Mouse (Mus musculus) induced T-regulatory cell, adult 2 months (primary cell): ENCODE measurements around the gene Rpl6.

Experiments used
- DNase-seq: peaks from one replicate; pipeline ENCODE4 v3.0.0-alpha.2; 2012; ENCODE audit warnings: low read depth

The Rpl6 gene

GRCm38 (mm10) chr5:121226406-121226805 is 22.1 kb downstream of the Rpl6 start:
- DNase-seq, result no peak

GRCm38 (mm10) chr5:121226845-121227244 is 22.6 kb downstream of the Rpl6 start:
- DNase-seq, result no peak

- DNase-seq, result peak; percentile 47
Observed at GRCm38 (mm10) chr5:121227330-121227729, 23.0 kb downstream of the Rpl6 start.

GRCm38 (mm10) chr5:121229182-121229581 is 24.9 kb downstream of the Rpl6 start:
- DNase-seq, result peak; percentile 69

- DNase-seq, result no peak
Observed at GRCm38 (mm10) chr5:121230811-121231210, 26.5 kb downstream of the Rpl6 start.

- DNase-seq, result no peak
Observed at GRCm38 (mm10) chr5:121232789-121233188, 28.5 kb downstream of the Rpl6 start.

GRCm38 (mm10) chr5:121233726-121234125 is 29.4 kb downstream of the Rpl6 start:
- no peak for DNase-seq

- no peak for DNase-seq
Observed at GRCm38 (mm10) chr5:121236171-121236570, 31.9 kb downstream of the Rpl6 start.

GRCm38 (mm10) chr5:121238208-121238607 is 33.9 kb downstream of the Rpl6 start:
- no peak for DNase-seq

- no peak for DNase-seq
Observed at GRCm38 (mm10) chr5:121239846-121240245, 35.6 kb downstream of the Rpl6 start.

- no peak for DNase-seq
Observed at GRCm38 (mm10) chr5:121241182-121241581, 36.9 kb downstream of the Rpl6 start.

- DNase-seq, result no peak
Observed at GRCm38 (mm10) chr5:121242261-121242660, 38.0 kb downstream of the Rpl6 start.

- no peak for DNase-seq
Observed at GRCm38 (mm10) chr5:121242701-121243100, 38.4 kb downstream of the Rpl6 start.

- DNase-seq, result no peak
Observed at GRCm38 (mm10) chr5:121243676-121244364, 39.5 kb downstream of the Rpl6 start.

GRCm38 (mm10) chr5:121244365-121244731 is 40.1 kb downstream of the Rpl6 start:
- no peak for DNase-seq

GRCm38 (mm10) chr5:121245201-121245600 is 40.9 kb downstream of the Rpl6 start:
- no peak for DNase-seq

- no peak for DNase-seq
Observed at GRCm38 (mm10) chr5:121248766-121249394, 44.6 kb downstream of the Rpl6 start.

GRCm38 (mm10) chr5:121249693-121250092 is 45.4 kb downstream of the Rpl6 start:
- no peak for DNase-seq

- no peak for DNase-seq
Observed at GRCm38 (mm10) chr5:121251813-121252212, 47.5 kb downstream of the Rpl6 start.

GRCm38 (mm10) chr5:121253816-121254497 is 49.7 kb downstream of the Rpl6 start:
- DNase-seq, result no peak

- no peak for DNase-seq
Observed at GRCm38 (mm10) chr5:121254977-121255376, 50.7 kb downstream of the Rpl6 start.
